ENCODE assay signal across 8 mouse cellular contexts in the genomic region with DNA sequence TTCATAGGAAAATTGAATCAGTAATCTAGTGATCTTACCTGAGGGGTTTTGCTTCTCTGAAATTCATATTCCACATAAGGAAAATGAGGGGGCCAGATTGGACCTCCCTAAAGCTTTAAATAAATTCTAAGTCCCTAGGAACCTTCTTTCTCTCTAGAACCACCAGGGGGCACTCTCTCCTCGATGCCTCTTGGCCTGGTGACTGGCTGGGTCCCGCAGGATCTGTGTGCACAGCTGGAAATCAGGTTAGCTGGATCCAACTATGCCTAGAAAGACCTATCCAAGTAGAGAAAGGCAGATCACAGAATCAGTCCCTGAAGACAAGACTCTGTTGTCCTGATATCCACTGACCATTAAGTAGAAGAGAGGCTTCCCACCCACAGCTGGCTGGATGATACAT. TPM values are rescaled to one million over a fixed set of nuclear protein-coding genes. Genes with fewer than 3 reads are reported as not detected.
DNase-seq lines count a peak whose midpoint lies in the region; ATAC-seq and TF ChIP-seq lines count a peak whose summit lies in the region.

No protein-coding gene starts in this region.

- H3K9me3 ChIP-seq in forebrain, embryonic 14.5 days (replicated peaks; ENCODE audit: control insufficient read depth, low read length) = no peaks in the 10 kb centered on the region
- no peaks in the 10 kb centered on the region for H3K9me3 ChIP-seq in forebrain, embryonic 13.5 days (replicated peaks)
- no peaks in the 10 kb centered on the region for H3K9me3 ChIP-seq in lung, embryonic 15.5 days
- H3K9me3 ChIP-seq in stomach, postnatal 0 days (ENCODE audit: control insufficient read depth, low read length) = no peaks in the 10 kb centered on the region

- H3K9ac ChIP-seq in forebrain, embryonic 14.5 days (ENCODE audit: low read length) = no peak overlapping the region
- H3K9ac ChIP-seq in forebrain, embryonic 13.5 days = no peak overlapping the region
- H3K9ac ChIP-seq in lung, embryonic 15.5 days = no peak overlapping the region
- no peak overlapping the region for H3K9ac ChIP-seq in stomach, postnatal 0 days (ENCODE audit: low read length)

- peak; percentile 86 for DNase-seq in forebrain, embryonic 14.5 days (ENCODE audit: low spot score)
- DNase-seq in gastrocnemius, adult 18-20 months (ENCODE audit: low spot score) = peak; percentile 75
- DNase-seq in kidney, postnatal 14 days = peak; percentile 82
- peak; percentile 77 for DNase-seq in stomach, postnatal 0 days (ENCODE audit: low spot score)

- H3K79me2 ChIP-seq in C2C12 (ENCODE audit: control insufficient read depth, insufficient read depth) = no peaks in the 10 kb centered on the region

- H3K27ac ChIP-seq in forebrain, embryonic 14.5 days (ENCODE audit: low read depth, low read length) = no peak overlapping the region
- H3K27ac ChIP-seq in forebrain, embryonic 13.5 days = no peak overlapping the region
- peak overlapping the region; percentile 67 for H3K27ac ChIP-seq in brown adipose tissue, adult 24 weeks (replicated peaks; ENCODE audit: low read depth, low read length)
- peak overlapping the region; percentile 44; the same call in 1 of the 2 replicates for H3K27ac ChIP-seq in lung, embryonic 15.5 days
- no peak overlapping the region for H3K27ac ChIP-seq in stomach, postnatal 0 days (replicated peaks)

- H3K4me3 ChIP-seq in forebrain, embryonic 14.5 days (ENCODE audit: low read depth, low read length) = no peak overlapping the region
- no peak overlapping the region for H3K4me3 ChIP-seq in forebrain, embryonic 13.5 days
- H3K4me3 ChIP-seq in C2C12 (ENCODE audit: insufficient read depth, poor library complexity, severe bottlenecking) = no peak overlapping the region
- no peak overlapping the region for H3K4me3 ChIP-seq in brown adipose tissue, adult 24 weeks (ENCODE audit: insufficient read depth, low read depth, low read length)
- no peak overlapping the region for H3K4me3 ChIP-seq in lung, embryonic 15.5 days
- H3K4me3 ChIP-seq in stomach, postnatal 0 days (ENCODE audit: low read depth, low read length) = no peak overlapping the region

- H3ac ChIP-seq in C2C12 (ENCODE audit: control insufficient read depth, insufficient read length, low read depth) = no peak overlapping the region

- 2% methylated on average over 2 of the region's 2 CpGs for WGBS in forebrain, embryonic 14.5 days
- WGBS in forebrain, embryonic 13.5 days = 0% methylated on average over 2 of the region's 2 CpGs
- WGBS in lung, embryonic 15.5 days = 0% methylated on average over 2 of the region's 2 CpGs
- WGBS in stomach, postnatal 0 days = 8% methylated on average over 2 of the region's 2 CpGs

- no peaks in the 10 kb centered on the region for H3K36me3 ChIP-seq in forebrain, embryonic 14.5 days (ENCODE audit: control insufficient read depth, insufficient read depth, low read length)
- H3K36me3 ChIP-seq in forebrain, embryonic 13.5 days (ENCODE audit: poor library complexity, severe bottlenecking) = no peaks in the 10 kb centered on the region
- H3K36me3 ChIP-seq in C2C12 (ENCODE audit: control insufficient read depth, insufficient read depth) = peaks cover 10% of the 10 kb centered on the region
- peaks cover 7% of the 10 kb centered on the region for H3K36me3 ChIP-seq in lung, embryonic 15.5 days
- H3K36me3 ChIP-seq in stomach, postnatal 0 days (ENCODE audit: control insufficient read depth, insufficient read depth, low read length) = no peaks in the 10 kb centered on the region; the same call in 1 of the 2 replicates

- no peaks in the 10 kb centered on the region for H3K27me3 ChIP-seq in forebrain, embryonic 14.5 days (replicated peaks; ENCODE audit: control insufficient read depth, insufficient read depth, low read length)
- peaks cover 5% of the 10 kb centered on the region; the same call in 1 of the 2 replicates for H3K27me3 ChIP-seq in forebrain, embryonic 13.5 days
- H3K27me3 ChIP-seq in C2C12 (ENCODE audit: control insufficient read depth, insufficient read depth, insufficient read length) = no peaks in the 10 kb centered on the region
- no peaks in the 10 kb centered on the region for H3K27me3 ChIP-seq in lung, embryonic 15.5 days
- H3K27me3 ChIP-seq in stomach, postnatal 0 days (ENCODE audit: control insufficient read depth, insufficient read depth, low read length) = no peaks in the 10 kb centered on the region

- peak; percentile 40 for TF ChIP-seq CTCF in C2C12 (IDR thresholded peaks at IDR 0.05; ENCODE audit: control insufficient read depth, insufficient read depth, insufficient read length)
- peak; percentile 96 for TF ChIP-seq CTCF in stomach, postnatal 0 days (IDR thresholded peaks at IDR 0.05; ENCODE audit: low read depth)

- H3K4me2 ChIP-seq in forebrain, embryonic 14.5 days (ENCODE audit: low read length) = no peak overlapping the region
- no peak overlapping the region for H3K4me2 ChIP-seq in forebrain, embryonic 13.5 days
- no peak overlapping the region for H3K4me2 ChIP-seq in lung, embryonic 15.5 days
- no peak overlapping the region for H3K4me2 ChIP-seq in stomach, postnatal 0 days (replicated peaks; ENCODE audit: low read depth)

- no peak for TF ChIP-seq EP300 in stomach, postnatal 0 days (optimal IDR thresholded peaks at IDR 0.05)

- H3K79me3 ChIP-seq in C2C12 (ENCODE audit: low read depth) = no peaks in the 10 kb centered on the region

- no peaks in the 10 kb centered on the region for H3K4me1 ChIP-seq in forebrain, embryonic 14.5 days (ENCODE audit: control insufficient read depth, insufficient read depth, low read length)
- no peaks in the 10 kb centered on the region; the same call in 1 of the 2 replicates for H3K4me1 ChIP-seq in forebrain, embryonic 13.5 days
- peaks cover 3% of the 10 kb centered on the region; the same call in 1 of the 2 replicates for H3K4me1 ChIP-seq in brown adipose tissue, adult 24 weeks (ENCODE audit: control insufficient read depth, insufficient read depth, insufficient read length, low read length)
- 0 out of 2 replicates have a peak, but pooled peaks cover 7% of the 10 kb centered on the region for H3K4me1 ChIP-seq in lung, embryonic 15.5 days
- H3K4me1 ChIP-seq in stomach, postnatal 0 days (replicated peaks; ENCODE audit: control insufficient read depth, insufficient read depth) = no peaks in the 10 kb centered on the region

- ATAC-seq in forebrain, embryonic 14.5 days = no peak
- ATAC-seq in forebrain, embryonic 13.5 days = no peak
- ATAC-seq in lung, embryonic 15.5 days (ENCODE audit: borderline replicate concordance, extremely low read depth, low FRiP score, low TSS enrichment) = peak; percentile 27; the same call in 1 of the 2 replicates
- peak; percentile 63 for ATAC-seq in stomach, postnatal 0 days (ENCODE audit: low FRiP score, low TSS enrichment)

TF ChIP-seq in C2C12, 6 proteins besides CTCF, POLR2A, EP300 and RAD21:
- TF ChIP-seq USF1 (IDR thresholded peaks at IDR 0.05; ENCODE audit: low read depth) = no peak
- TF ChIP-seq FOSL1 (IDR thresholded peaks at IDR 0.05; ENCODE audit: insufficient read depth, low read length, poor library complexity, severe bottlenecking) = no peak
- TF ChIP-seq MYOD1 (IDR thresholded peaks at IDR 0.05; ENCODE audit: control insufficient read depth, insufficient read length, low read depth) = no peak
- TF ChIP-seq CEBPB (IDR thresholded peaks at IDR 0.05; ENCODE audit: low read depth) = no peak
- TF ChIP-seq MYOG (IDR thresholded peaks at IDR 0.05; ENCODE audit: control insufficient read depth, extremely low read depth, insufficient read length) = no peak
- TF ChIP-seq MAX (IDR thresholded peaks at IDR 0.05) = no peak

RNA-seq across cellular contexts. Expression of gene Sparc, which starts 33.2 kb away (rescaled TPM):
- 300 and 365 TPM in 2 replicates for polyA plus RNA-seq in forebrain, embryonic 14.5 days (2014; fragmentation: Nextera tagmentation; extraction: Ambion mirVana)
- 273 and 289 TPM in 2 replicates for polyA plus RNA-seq in forebrain, embryonic 13.5 days (2015; fragmentation: Nextera tagmentation; extraction: Ambion mirVana)
- 632 TPM for polyA plus RNA-seq in C2C12 (2012; fragmentation: generic; extraction: Trizol)
- polyA plus RNA-seq in brown adipose tissue, adult 24 weeks (2012; ENCODE audit: insufficient read depth, insufficient read length, missing spikeins) = 730 and 804 TPM in 2 replicates
- 100 to 1,000 TPM; 141 to 200 TPM for total RNA-seq in gastrocnemius, adult 18-20 months (2021)
- 1,944 and 2,059 TPM in 2 replicates for polyA plus RNA-seq in lung, embryonic 15.5 days (2015; fragmentation: Nextera tagmentation; extraction: Ambion mirVana)
- polyA plus RNA-seq in stomach, postnatal 0 days (2015; fragmentation: Nextera tagmentation; extraction: Ambion mirVana) = 1,616 and 1,849 TPM in 2 replicates

RNA-seq across cellular contexts. Expression of gene Fat2, which starts 53.4 kb away (rescaled TPM):
- polyA plus RNA-seq in forebrain, embryonic 14.5 days (2014; fragmentation: Nextera tagmentation; extraction: Ambion mirVana) = 0.03 and 0.05 TPM in 2 replicates
- polyA plus RNA-seq in forebrain, embryonic 13.5 days (2015; fragmentation: Nextera tagmentation; extraction: Ambion mirVana) = not detected in 2 replicates
- 0.19 TPM for polyA plus RNA-seq in C2C12 (2012; fragmentation: generic; extraction: Trizol)
- polyA plus RNA-seq in brown adipose tissue, adult 24 weeks (2012; ENCODE audit: insufficient read depth, insufficient read length, missing spikeins) = not detected in 2 replicates
- under 1 TPM; 0.02 to 0.05 TPM for total RNA-seq in gastrocnemius, adult 18-20 months (2021)
- polyA plus RNA-seq in lung, embryonic 15.5 days (2015; fragmentation: Nextera tagmentation; extraction: Ambion mirVana) = 0.29 and 0.41 TPM in 2 replicates
- 0.61 and 0.69 TPM in 2 replicates for polyA plus RNA-seq in stomach, postnatal 0 days (2015; fragmentation: Nextera tagmentation; extraction: Ambion mirVana)

Comparison
In these comparisons a context has a peak if more than half of its experiments do, and no peak if none do; other contexts are left out.
1. ATAC-seq: peak in lung, embryonic 15.5 days (single experiment) and stomach, postnatal 0 days (single experiment); none in forebrain, embryonic 14.5 days (single experiment) and forebrain, embryonic 13.5 days (single experiment).
2. H3K27ac ChIP-seq: peak in brown adipose tissue, adult 24 weeks (single experiment) and lung, embryonic 15.5 days (single experiment); none in forebrain, embryonic 14.5 days (single experiment), forebrain, embryonic 13.5 days (single experiment) and stomach, postnatal 0 days (single experiment).
3. Peak in every context shown above with its lines, with median percentiles within 50 percentile points of each other: DNase-seq.